ENCODE assay signal across 8 mouse cellular contexts in the genomic region with DNA sequence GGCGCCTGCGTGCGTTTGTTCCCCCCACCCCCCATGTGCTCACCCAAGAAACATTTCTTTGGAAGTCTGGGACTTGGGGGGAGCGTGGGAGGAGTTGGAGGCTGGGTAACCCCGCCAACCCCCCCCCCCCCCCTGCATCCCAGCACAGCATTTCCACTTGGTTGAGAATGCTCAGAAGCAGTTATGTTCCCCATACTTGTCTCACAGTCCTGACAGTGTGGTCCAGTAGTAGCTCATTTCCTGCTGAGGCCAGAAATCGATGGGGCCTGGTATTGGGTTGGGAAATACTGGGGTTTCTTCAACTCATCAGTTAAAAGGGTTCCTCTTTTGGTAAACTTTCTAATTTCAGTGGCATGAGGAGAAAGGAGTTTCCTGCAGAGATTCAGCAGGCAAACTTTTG. TPM values are rescaled to one million over a fixed set of nuclear protein-coding genes. Genes with fewer than 3 reads are reported as not detected.
DNase-seq lines count a peak whose midpoint lies in the region; ATAC-seq and TF ChIP-seq lines count a peak whose summit lies in the region.

No protein-coding gene starts in this region.

- H3K27ac ChIP-seq in lung, embryonic 14.5 days (ENCODE audit: low read depth), result peak overlapping the region; percentile 60; the same call in 1 of the 2 replicates
- H3K27ac ChIP-seq in forebrain, embryonic 13.5 days, result no peak overlapping the region
- no peak overlapping the region; the same call in 1 of the 2 replicates for H3K27ac ChIP-seq in limb, embryonic 14.5 days (replicated peaks; ENCODE audit: low read depth, low read length)

- ATAC-seq in lung, embryonic 14.5 days (ENCODE audit: insufficient read depth), result peak; percentile 19
- ATAC-seq in forebrain, embryonic 13.5 days, result no peak
- peak; percentile 37; the same call in 1 of the 2 replicates for ATAC-seq in limb, embryonic 14.5 days (ENCODE audit: low FRiP score, low read depth)
- ATAC-seq in activated CD4-positive, CD25-positive, alpha-beta regulatory T cell, adult 4 months, result no peak

- no peaks in the 10 kb centered on the region for H3K4me1 ChIP-seq in lung, embryonic 14.5 days (ENCODE audit: insufficient read depth)
- H3K4me1 ChIP-seq in forebrain, embryonic 13.5 days, result no peaks in the 10 kb centered on the region
- no peaks in the 10 kb centered on the region for H3K4me1 ChIP-seq in limb, embryonic 14.5 days (ENCODE audit: control insufficient read depth, insufficient read depth, low read length)

- no peak for DNase-seq in lung, embryonic 14.5 days
- no peak for DNase-seq in lung, postnatal 10 days
- no peak for DNase-seq in limb, embryonic 14.5 days (ENCODE audit: low spot score)
- DNase-seq in naive thymus-derived CD4-positive, alpha-beta T cell, adult 2 months (ENCODE audit: low read depth), result peak; percentile 7
- no peak for DNase-seq in right cerebral cortex, adult 18-20 months
- DNase-seq in cerebellum, postnatal 36 days, result no peak

- H3K4me2 ChIP-seq in lung, embryonic 14.5 days, result peak overlapping the region; percentile 54
- H3K4me2 ChIP-seq in forebrain, embryonic 13.5 days, result peak overlapping the region; percentile 58
- peak overlapping the region; percentile 48 for H3K4me2 ChIP-seq in limb, embryonic 14.5 days (replicated peaks; ENCODE audit: low read depth, low read length, severe bottlenecking)

- no peak for TF ChIP-seq CTCF in lung, embryonic 14.5 days (IDR thresholded peaks at IDR 0.05; ENCODE audit: low read depth)

- no peaks in the 10 kb centered on the region for H3K27me3 ChIP-seq in lung, embryonic 14.5 days (ENCODE audit: insufficient read depth, low read length)
- H3K27me3 ChIP-seq in forebrain, embryonic 13.5 days, result no peaks in the 10 kb centered on the region
- H3K27me3 ChIP-seq in limb, embryonic 14.5 days (ENCODE audit: control insufficient read depth, insufficient read depth, low read length), result no peaks in the 10 kb centered on the region

- no peaks in the 10 kb centered on the region for H3K9me3 ChIP-seq in lung, embryonic 14.5 days (ENCODE audit: low read depth, low read length)
- H3K9me3 ChIP-seq in forebrain, embryonic 13.5 days (replicated peaks), result no peaks in the 10 kb centered on the region
- no peaks in the 10 kb centered on the region for H3K9me3 ChIP-seq in limb, embryonic 14.5 days (ENCODE audit: control insufficient read depth, low read length)

- peak overlapping the region; percentile 52 for H3K4me3 ChIP-seq in lung, embryonic 14.5 days (ENCODE audit: low read depth, low read length)
- peak overlapping the region; percentile 54 for H3K4me3 ChIP-seq in forebrain, embryonic 13.5 days
- H3K4me3 ChIP-seq in limb, embryonic 14.5 days (replicated peaks; ENCODE audit: low read length), result peak overlapping the region; percentile 55

- WGBS in lung, embryonic 14.5 days, result 6% methylated on average over 6 of the region's 6 CpGs
- WGBS in forebrain, embryonic 13.5 days, result 10% methylated on average over 6 of the region's 6 CpGs
- whole genome bisulfite sequencing in limb, embryonic 14.5 days, result 13% methylated on average over 5 of the region's 6 CpGs

- TF ChIP-seq POLR2A in limb, embryonic 14.5 days (IDR thresholded peaks at IDR 0.05; ENCODE audit: borderline replicate concordance, extremely low read depth, insufficient read depth, insufficient read length), result no peak

- no peaks in the 10 kb centered on the region for H3K36me3 ChIP-seq in lung, embryonic 14.5 days (ENCODE audit: insufficient read depth)
- H3K36me3 ChIP-seq in forebrain, embryonic 13.5 days (ENCODE audit: poor library complexity, severe bottlenecking), result no peaks in the 10 kb centered on the region
- no peaks in the 10 kb centered on the region for H3K36me3 ChIP-seq in limb, embryonic 14.5 days (ENCODE audit: control insufficient read depth, insufficient read depth, low read length)

- H3K9ac ChIP-seq in lung, embryonic 14.5 days, result peak overlapping the region; percentile 56
- H3K9ac ChIP-seq in forebrain, embryonic 13.5 days, result peak overlapping the region; percentile 70
- H3K9ac ChIP-seq in limb, embryonic 14.5 days (ENCODE audit: low read depth, low read length, severe bottlenecking), result peak overlapping the region; percentile 70

RNA-seq across cellular contexts. Expression of gene Diaph2, which starts 1.1 kb away (rescaled TPM):
- 10.2 and 10.3 TPM in 2 replicates for polyA plus RNA-seq in lung, embryonic 14.5 days (2014; fragmentation: Nextera tagmentation; extraction: Ambion mirVana)
- 5.7 and 6.1 TPM in 2 replicates for polyA plus RNA-seq in forebrain, embryonic 13.5 days (2015; fragmentation: Nextera tagmentation; extraction: Ambion mirVana)
- 4.3 and 5.5 TPM in 2 replicates for polyA plus RNA-seq in limb, embryonic 14.5 days (2012; rRNA removed)
- polyA plus RNA-seq in limb, embryonic 14.5 days (2014; fragmentation: Nextera tagmentation; extraction: Ambion mirVana), result 5.0 and 6.3 TPM in 2 replicates
- polyA plus RNA-seq in activated CD4-positive, CD25-positive, alpha-beta regulatory T cell, adult 4 months (2017; shearing (Covaris generic)), result 1 to 10 TPM; 6.1 to 6.2 TPM

Comparison
In these comparisons a context has a peak if more than half of its experiments do, and no peak if none do; other contexts are left out.
1. ATAC-seq: peak in lung, embryonic 14.5 days (single experiment) and limb, embryonic 14.5 days (single experiment); none in forebrain, embryonic 13.5 days (single experiment) and activated CD4-positive, CD25-positive, alpha-beta regulatory T cell, adult 4 months (single experiment).
2. Peak in every context shown above with its lines, with median percentiles within 50 percentile points of each other: H3K4me2 ChIP-seq, H3K4me3 ChIP-seq and H3K9ac ChIP-seq.